Mouse (Mus musculus) midbrain, embryonic 11.5 days (tissue): Measurements from ENCODE around the gene Kdelr3. TPM values are rescaled to one million over a fixed set of nuclear protein-coding genes. Genes with fewer than 3 reads are reported as not detected.

ENCODE experiments used
- ATAC-seq: fragments of 200-750 bp; cut with Nextera tagmentation; 2 replicates; pipeline ENCODE4 v1.8.0; 2017; ENCODE audit warnings: moderate TSS enrichment, moderate library complexity; ENCODE audit not compliant: low FRiP score
- DNase-seq: peaks from one replicate; pipeline ENCODE4 v3.0.0; 2015; ENCODE audit warnings: low spot score; ENCODE audit errors: missing footprints
- H3K27ac ChIP-seq: fragments of 300-500 bp; sonication (generic); 2 replicates; pipeline ENCODE4 v1.5.1; 2014; ENCODE audit warnings: low read depth, low read length
- H3K27me3 ChIP-seq: fragments of 300-500 bp; sonication (generic); 2 replicates; pipeline ENCODE4 v1.6.1; 2014; ENCODE audit warnings: mild to moderate bottlenecking, low read length, moderate library complexity, mixed read lengths; ENCODE audit not compliant: control insufficient read depth, insufficient read depth
- H3K36me3 ChIP-seq: fragments of 300-500 bp; sonication (generic); 2 replicates; pipeline ENCODE4 v1.6.1; 2014; ENCODE audit warnings: mild to moderate bottlenecking, low read length, moderate library complexity, mixed read lengths; ENCODE audit not compliant: control insufficient read depth, insufficient read depth
- H3K4me1 ChIP-seq: fragments of 300-500 bp; sonication (generic); 2 replicates; pipeline ENCODE4 v1.6.1; 2014; ENCODE audit warnings: low read length; ENCODE audit not compliant: control insufficient read depth, insufficient read depth
- H3K4me2 ChIP-seq: fragments of 300-500 bp; sonication (generic); 2 replicates; pipeline ENCODE4 v1.6.1; 2014; ENCODE audit warnings: mild to moderate bottlenecking, moderate library complexity
- H3K4me3 ChIP-seq: fragments of 300-500 bp; sonication (generic); 2 replicates; pipeline ENCODE4 v1.5.1; 2014; ENCODE audit warnings: low read depth, low read length
- H3K9ac ChIP-seq: fragments of 300-500 bp; sonication (generic); 2 replicates; pipeline ENCODE4 v1.6.1; 2014; ENCODE audit warnings: low read length
- H3K9me3 ChIP-seq: fragments of 300-500 bp; sonication (generic); 2 replicates; pipeline ENCODE4 v1.6.1; 2016; ENCODE audit warnings: low read length; ENCODE audit not compliant: control insufficient read depth
- WGBS: fragments of 180-500 bp; shearing (Covaris S2); extraction: QIAGEN DNeasy Blood & Tissue Kit; methylation state at CpG from one replicate; pipeline ENCODE4 v1.1.7; 2014; 5-methylcytosine and 5-hydroxymethylcytosine counted together
- polyA plus RNA-seq: library from polyadenylated mRNA; unstranded; fragments of >200 nt; fragmentation: Nextera tagmentation; extraction: Ambion mirVana; gene quantifications from 2 replicates; pipeline ENCODE4 v1.2.1, GENCODE M21; 2014

Kdelr3 gene
- polyA plus RNA-seq, 1 experiment from 2014 or later, result 14.9 TPM

GRCm38 (mm10) chr15:79546410-79547288 is 30.4 kb downstream of the Kdelr3 start, which contains the start of gene Ddx17:
Ddx17 (minus strand) TSS chr15:79546741.
- peak within 1 kb of the TSS; percentile 99 for H3K9ac ChIP-seq
- H3K36me3 ChIP-seq, result peaks cover 11% of the 10 kb centered on the region; the same call in 1 of the 2 replicates
- H3K9me3 ChIP-seq, result no peaks in the 10 kb centered on the region
- no peaks in the 10 kb centered on the region for H3K27me3 ChIP-seq
- peak within 1 kb of the TSS; percentile 92 for H3K4me3 ChIP-seq
- ATAC-seq, result peak; percentile 98
- peak within 1 kb of the TSS; percentile 87 for H3K4me2 ChIP-seq
- H3K27ac ChIP-seq, result peak within 1 kb of the TSS; percentile 91
- 1% methylated on average over 82 of the region's 84 CpGs for WGBS
- DNase-seq, result peak; percentile 100
- peaks cover 18% of the 10 kb centered on the region for H3K4me1 ChIP-seq

GRCm38 (mm10) chr15:79547289-79547820 is 31.1 kb downstream of the Kdelr3 start:
- WGBS, result 81% methylated on average over 17 of the region's 17 CpGs
- Histone ChIP-seq H3K4me2 (peak overlapping the region; percentile 44), H3K4me3 (peak overlapping the region; percentile 92), H3K36me3 (peaks cover 10% of the 10 kb centered on the region; the same call in 1 of the 2 replicates), H3K27me3 (no peaks in the 10 kb centered on the region), H3K27ac (peak overlapping the region; percentile 91), H3K9ac (peak overlapping the region; percentile 69), H3K9me3 (no peaks in the 10 kb centered on the region), H3K4me1 (peaks cover 18% of the 10 kb centered on the region)
- peak; percentile 9; the same call in 1 of the 2 replicates for ATAC-seq
- DNase-seq, result no peak

- peak; percentile 82 for DNase-seq
- H3K9ac ChIP-seq, result no peak overlapping the region
- no peaks in the 10 kb centered on the region for H3K27me3 ChIP-seq
- no peak overlapping the region for H3K27ac ChIP-seq
- H3K36me3 ChIP-seq, result peaks cover 6% of the 10 kb centered on the region; the same call in 1 of the 2 replicates
- H3K4me3 ChIP-seq, result no peak overlapping the region
- H3K4me2 ChIP-seq, result no peak overlapping the region
- no peaks in the 10 kb centered on the region for H3K9me3 ChIP-seq
- no peak for ATAC-seq
- peaks cover 18% of the 10 kb centered on the region for H3K4me1 ChIP-seq
- 93% methylated on average over 2 of the region's 2 CpGs for WGBS
These were observed 32.0 kb downstream of the Kdelr3 start for GRCm38 (mm10) chr15:79548226-79548625.

- Histone ChIP-seq H3K4me2 (no peak overlapping the region), H3K4me1 (no peaks in the 10 kb centered on the region), H3K9ac (no peak overlapping the region), H3K27ac (no peak overlapping the region), H3K27me3 (no peaks in the 10 kb centered on the region), H3K4me3 (no peak overlapping the region), H3K9me3 (no peaks in the 10 kb centered on the region), H3K36me3 (no peaks in the 10 kb centered on the region)
- ATAC-seq (no peak), DNase-seq (no peak)
- WGBS, result 77% methylated on average over 5 of the region's 5 CpGs
These were observed 36.4 kb downstream of the Kdelr3 start for GRCm38 (mm10) chr15:79552566-79552965.

GRCm38 (mm10) chr15:79559649-79560048 is 43.4 kb downstream of the Kdelr3 start:
- no peak for ATAC-seq
- WGBS, result 71% methylated on average over 3 of the region's 3 CpGs
- H3K4me3 ChIP-seq, result no peak overlapping the region
- H3K27ac ChIP-seq, result no peak overlapping the region
- no peaks in the 10 kb centered on the region for H3K4me1 ChIP-seq
- no peak overlapping the region for H3K4me2 ChIP-seq
- H3K36me3 ChIP-seq, result no peaks in the 10 kb centered on the region; the same call in 1 of the 2 replicates
- H3K27me3 ChIP-seq, result no peaks in the 10 kb centered on the region
- H3K9me3 ChIP-seq, result no peaks in the 10 kb centered on the region
- H3K9ac ChIP-seq, result no peak overlapping the region
- DNase-seq, result no peak

- H3K4me1 ChIP-seq, result no peaks in the 10 kb centered on the region
- WGBS, result 89% methylated on average over 9 of the region's 9 CpGs
- H3K36me3 ChIP-seq, result no peaks in the 10 kb centered on the region; the same call in 1 of the 2 replicates
- ATAC-seq (no peak), DNase-seq (no peak)
- no peak overlapping the region for H3K9ac ChIP-seq
- no peak overlapping the region for H3K4me2 ChIP-seq
- no peaks in the 10 kb centered on the region for H3K27me3 ChIP-seq
- H3K9me3 ChIP-seq, result no peaks in the 10 kb centered on the region
- H3K4me3 ChIP-seq, result no peak overlapping the region
- H3K27ac ChIP-seq, result no peak overlapping the region
These were observed 46.2 kb downstream of the Kdelr3 start for GRCm38 (mm10) chr15:79562417-79562816.

- ATAC-seq, result no peak
- no peak overlapping the region for H3K9ac ChIP-seq
- no peak for DNase-seq
- H3K9me3 ChIP-seq, result no peaks in the 10 kb centered on the region
- 59% methylated on average over 1 of the region's 1 CpGs for WGBS
- no peaks in the 10 kb centered on the region for H3K4me1 ChIP-seq
- H3K36me3 ChIP-seq, result no peaks in the 10 kb centered on the region
- H3K27ac ChIP-seq, result no peak overlapping the region
- H3K27me3 ChIP-seq, result no peaks in the 10 kb centered on the region
- no peak overlapping the region for H3K4me2 ChIP-seq
- no peak overlapping the region for H3K4me3 ChIP-seq
These were observed 59.5 kb downstream of the Kdelr3 start for GRCm38 (mm10) chr15:79575543-79576222.

GRCm38 (mm10) chr15:79576947-79577346 is 60.7 kb downstream of the Kdelr3 start:
- no peak overlapping the region for H3K4me3 ChIP-seq
- no peak overlapping the region for H3K9ac ChIP-seq
- DNase-seq (no peak), ATAC-seq (no peak)
- H3K27me3 ChIP-seq, result no peaks in the 10 kb centered on the region
- H3K4me2 ChIP-seq, result no peak overlapping the region
- no peaks in the 10 kb centered on the region for H3K4me1 ChIP-seq
- no peak overlapping the region for H3K27ac ChIP-seq
- H3K9me3 ChIP-seq, result no peaks in the 10 kb centered on the region
- H3K36me3 ChIP-seq, result no peaks in the 10 kb centered on the region
- 89% methylated on average over 2 of the region's 2 CpGs for WGBS
